Mouse (Mus musculus): ENCODE measurements at regions not wholly inside any gene's neighbourhood (a gene's known extent, or its start where the extent isn't known, plus 50 kb on each side); places are given as distances from the start of the nearest gene placed in this dataset.

DNA sequence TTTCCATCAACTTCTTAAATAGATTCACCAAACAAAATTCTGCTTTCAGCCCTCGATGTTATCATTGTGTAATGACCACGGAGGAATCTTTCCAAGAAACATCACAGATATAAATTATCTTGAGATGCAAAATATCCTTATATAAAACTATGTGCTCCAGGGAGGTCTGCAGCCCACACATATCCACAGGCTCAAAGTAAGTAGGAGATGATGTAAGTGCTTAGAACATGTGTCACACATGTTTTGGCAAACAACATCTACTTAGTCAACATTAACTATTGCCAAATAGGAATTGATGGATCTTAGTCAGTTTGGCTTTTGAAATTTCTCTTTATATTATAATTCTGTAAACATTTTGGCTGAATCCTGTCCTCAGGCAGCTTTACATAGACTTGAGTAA is 800.8 kb upstream of the Tenm2 start:
- no peak for DNase-seq (ENCODE audit: low spot score)

GRCm38 (mm10) chr11:38034526-38035286 is 798.9 kb upstream of the Tenm2 start:
- no peak for DNase-seq (ENCODE audit: low spot score)

DNA sequence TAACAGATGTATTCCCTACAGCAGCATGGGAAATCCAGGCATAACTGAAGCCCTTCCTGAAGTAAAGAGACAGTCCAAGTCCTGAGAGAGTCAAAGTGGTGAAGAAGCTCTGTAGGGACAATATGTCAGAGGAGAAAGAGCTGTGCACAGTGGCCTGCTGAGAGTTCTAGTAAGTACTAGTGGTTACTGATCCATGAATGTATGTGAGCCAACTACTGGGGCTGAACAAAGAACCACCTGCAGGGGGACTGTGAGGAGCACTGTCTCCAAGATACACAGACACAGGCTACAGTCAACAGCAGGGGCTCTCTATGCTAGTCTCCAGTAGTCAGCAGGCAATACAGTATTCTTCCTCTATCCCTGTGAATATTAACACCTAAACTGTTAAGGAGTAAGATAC is 785.9 kb upstream of the Tenm2 start:
- peak; percentile 30 for DNase-seq (ENCODE audit: low spot score)

DNA sequence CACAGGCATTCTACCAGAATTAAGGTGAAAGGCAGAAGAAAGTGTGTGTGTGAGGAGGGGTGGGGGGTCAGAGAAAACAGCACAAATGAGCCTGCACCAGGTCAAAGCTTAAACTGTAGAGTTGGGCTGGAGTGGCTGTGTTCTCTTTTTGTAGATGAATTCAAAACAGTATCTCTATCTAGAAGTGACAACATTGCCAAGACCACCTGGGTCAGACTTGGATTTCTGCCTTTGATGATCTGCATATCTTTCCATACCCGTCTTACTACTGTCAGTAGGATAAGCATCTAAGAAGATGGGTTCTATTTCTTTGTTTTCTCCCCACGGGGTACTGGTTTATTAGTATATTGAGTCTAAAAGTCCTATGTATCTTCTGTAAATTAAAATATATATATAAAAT is 742.4 kb upstream of the Tenm2 start:
- DNase-seq (ENCODE audit: low spot score) = no peak

DNA sequence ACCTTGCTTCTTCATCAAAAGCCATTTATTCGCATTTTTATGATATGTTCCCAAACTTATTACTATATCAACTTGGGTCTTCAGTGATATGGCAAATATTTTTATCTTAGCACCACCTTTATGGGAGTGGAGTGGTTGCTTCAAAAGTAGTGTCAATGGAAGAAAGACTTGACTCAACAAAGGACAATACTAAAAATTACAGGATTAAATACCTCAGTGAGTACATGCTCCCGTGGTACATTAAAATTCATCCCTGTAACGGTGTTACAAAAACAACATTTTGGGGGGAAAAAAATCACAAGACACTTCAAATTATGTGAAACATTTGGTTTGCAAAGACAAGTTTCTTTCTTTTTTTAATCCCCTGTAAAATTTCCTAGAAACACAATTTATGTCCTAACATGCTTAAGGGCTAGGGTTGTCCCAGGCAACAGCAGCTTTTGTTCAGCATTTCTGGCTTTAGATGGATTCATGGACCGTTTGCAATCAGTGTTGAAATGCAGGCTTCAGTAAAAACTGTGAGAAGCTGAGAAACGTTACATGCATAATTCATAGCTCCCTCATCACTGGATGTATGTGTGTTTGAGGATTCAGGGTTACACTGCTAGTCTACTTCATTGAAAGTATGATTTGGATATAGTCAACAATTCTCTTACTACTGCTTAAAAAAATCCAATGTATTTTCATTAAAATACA is 700.8 kb upstream of the Tenm2 start:
- no peak for DNase-seq (ENCODE audit: low spot score)

GRCm38 (mm10) chr11:37913161-37913560 is 677.4 kb upstream of the Tenm2 start:
- no peak for DNase-seq (ENCODE audit: low spot score)

- DNase-seq (ENCODE audit: low spot score) = no peak
Observed at GRCm38 (mm10) chr11:37904991-37905390, 669.2 kb upstream of the Tenm2 start.

DNA sequence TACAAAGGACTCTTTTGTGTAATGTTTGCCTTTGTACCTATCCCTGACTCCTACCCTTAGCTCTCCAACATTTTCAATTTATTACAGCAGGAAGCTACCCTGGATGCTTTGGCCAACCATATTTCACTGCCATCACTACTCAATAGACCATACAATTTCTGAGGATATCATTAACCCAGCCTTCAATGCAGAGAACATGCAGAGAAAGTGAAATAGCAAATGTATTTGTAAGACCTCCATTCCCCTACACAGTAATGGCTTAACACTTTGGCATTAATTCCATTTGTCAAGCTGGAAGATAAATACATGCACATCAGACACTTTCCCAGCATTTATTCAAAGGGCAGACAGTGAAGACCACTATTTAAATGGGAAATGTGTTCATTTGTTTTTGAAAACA is 661.9 kb upstream of the Tenm2 start:
- DNase-seq (ENCODE audit: low spot score) = no peak

DNA sequence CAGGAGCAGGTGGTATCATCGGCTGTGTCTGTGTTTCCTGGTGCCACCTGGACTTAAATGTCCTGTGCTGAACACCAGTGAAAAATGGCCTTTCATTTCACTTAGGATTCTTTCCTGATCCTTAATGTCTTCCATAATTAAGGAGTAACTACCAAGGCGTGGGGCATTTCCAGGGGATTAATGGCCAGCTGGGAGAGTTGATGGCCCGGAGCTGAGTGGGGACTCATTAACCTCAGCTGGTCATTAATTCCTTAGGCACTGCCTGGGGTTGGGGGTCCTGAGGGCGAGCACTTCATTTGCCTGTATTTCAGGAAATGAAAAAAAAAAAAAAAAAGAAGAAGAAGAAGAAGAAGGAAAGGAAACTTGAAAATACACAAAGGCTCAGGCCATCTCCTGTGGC is 647.0 kb upstream of the Tenm2 start:
- DNase-seq (ENCODE audit: low spot score) = peak; percentile 4

GRCm38 (mm10) chr11:37837301-37837700 is 601.5 kb upstream of the Tenm2 start:
- DNase-seq (ENCODE audit: low spot score) = no peak

- DNase-seq (ENCODE audit: low spot score) = peak; percentile 3
Observed at GRCm38 (mm10) chr11:37830975-37831374, 595.2 kb upstream of the Tenm2 start.

DNA sequence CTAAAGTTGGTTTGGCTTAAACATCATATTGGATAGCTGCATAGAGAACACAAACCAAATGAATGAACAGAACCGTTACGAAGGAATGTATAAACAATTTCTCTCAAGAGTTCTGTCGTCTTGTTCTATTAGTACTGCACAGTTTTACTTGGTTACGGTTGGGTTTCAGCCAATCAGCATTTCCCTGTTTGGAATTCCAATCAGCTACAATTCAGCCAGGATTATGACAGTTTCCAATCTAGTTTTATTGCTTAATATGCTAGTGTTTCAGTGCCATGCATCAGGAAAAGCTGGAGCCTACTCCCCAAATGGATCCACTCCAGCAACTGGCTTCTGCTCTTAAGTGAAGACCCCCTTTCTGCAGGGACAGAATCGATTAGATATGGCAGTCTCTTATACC is 571.0 kb upstream of the Tenm2 start:
- DNase-seq (ENCODE audit: low spot score) = no peak

DNA sequence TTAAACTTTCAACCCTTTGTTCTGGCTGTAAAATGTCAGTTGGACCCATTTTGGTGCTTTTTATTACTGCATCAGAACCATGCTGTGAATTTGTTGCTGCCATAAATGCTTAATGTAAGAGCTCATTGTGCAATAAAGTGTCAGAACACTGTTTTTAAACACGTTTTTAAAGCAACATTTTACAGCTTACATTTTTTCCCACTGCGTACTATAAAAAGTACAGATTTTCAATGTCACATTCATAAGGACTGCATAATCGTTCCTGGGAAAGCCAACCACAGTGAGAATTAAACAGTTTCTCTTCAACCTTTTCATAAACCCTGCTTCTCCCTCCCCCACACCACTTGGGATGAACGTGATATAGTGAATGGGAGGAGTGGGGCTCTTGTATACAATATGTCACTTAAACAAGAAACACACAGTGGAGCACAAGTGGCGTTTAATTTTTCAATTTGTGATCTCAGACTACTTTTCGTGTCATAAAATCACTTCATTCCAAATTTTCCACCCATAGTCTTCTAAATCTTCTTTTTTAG is 563.1 kb upstream of the Tenm2 start:
- no peak for DNase-seq (ENCODE audit: low spot score)

- no peak for DNase-seq (ENCODE audit: low spot score)
Observed at GRCm38 (mm10) chr11:37772481-37773089, 536.8 kb upstream of the Tenm2 start.

GRCm38 (mm10) chr11:37770881-37771280 is 535.1 kb upstream of the Tenm2 start:
- DNase-seq (ENCODE audit: low spot score) = no peak

DNA sequence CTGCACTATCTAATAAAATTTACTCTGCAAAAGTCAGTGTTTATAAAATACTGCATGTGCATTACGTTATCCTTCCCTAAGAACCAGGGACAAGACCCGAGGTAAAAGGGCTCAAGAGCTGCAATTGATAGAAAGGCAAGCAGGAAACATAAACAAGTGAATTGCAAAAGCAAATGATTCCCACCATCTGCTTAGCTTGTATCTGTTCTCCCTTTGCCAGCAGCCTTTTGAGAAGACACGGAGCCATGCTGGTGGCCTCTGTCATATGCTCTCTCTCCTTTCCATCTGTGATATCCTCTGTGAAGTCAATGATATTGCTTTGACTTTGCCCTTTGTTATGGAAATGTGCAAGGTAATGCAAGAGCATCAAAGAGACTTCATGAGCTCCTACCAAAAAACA is 532.4 kb upstream of the Tenm2 start:
- DNase-seq (ENCODE audit: low spot score) = no peak

GRCm38 (mm10) chr11:37735992-37736391 is 500.2 kb upstream of the Tenm2 start:
- no peak for DNase-seq (ENCODE audit: low spot score)

DNA sequence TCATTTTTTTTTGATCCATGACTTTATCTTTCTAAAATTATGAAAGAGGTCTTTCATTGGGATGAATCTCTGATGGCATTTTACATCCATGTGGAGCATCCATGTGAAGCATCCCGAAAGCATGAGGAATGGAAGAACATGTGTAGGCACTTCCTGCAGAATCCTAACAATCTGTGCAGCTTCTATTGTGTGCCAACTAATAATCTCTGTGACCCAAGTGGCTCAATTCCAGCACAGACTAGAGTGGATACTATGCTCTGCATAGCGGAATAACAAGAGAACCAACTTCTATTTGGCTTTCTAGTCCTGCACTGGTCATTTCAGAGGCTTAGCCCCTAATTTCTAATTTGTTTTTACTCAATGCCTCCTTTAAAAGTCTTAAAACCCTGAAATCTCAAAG is 499.7 kb upstream of the Tenm2 start:
- DNase-seq (ENCODE audit: low spot score) = no peak

GRCm38 (mm10) chr11:37696981-37697380 is 461.2 kb upstream of the Tenm2 start:
- no peak for DNase-seq (ENCODE audit: low spot score)

GRCm38 (mm10) chr11:37678484-37679193 is 442.9 kb upstream of the Tenm2 start:
- DNase-seq (ENCODE audit: low spot score) = no peak

GRCm38 (mm10) chr11:37671320-37671719 is 435.6 kb upstream of the Tenm2 start:
- no peak for DNase-seq (ENCODE audit: low spot score)

GRCm38 (mm10) chr11:37666925-37667324 is 431.2 kb upstream of the Tenm2 start:
- DNase-seq (ENCODE audit: low spot score) = no peak

Measured in retina, embryonic 14.5 days (tissue).